Mouse (Mus musculus) erythroblast, adult 5-6 weeks (primary cell): ENCODE results near the gene Pdzk1ip1. TPM values are rescaled to one million over a fixed set of nuclear protein-coding genes. Genes with fewer than 3 reads are reported as not detected.
A peak's percentile ranks its signal among the peaks of the same experiment; 100 is the strongest.

Experiments used
- ATAC-seq: replicated peaks from 2 replicates; pipeline ENCODE4 v1.8.0; 2016; ENCODE audit warnings: moderate number of reproducible peaks, mild to moderate bottlenecking, moderate TSS enrichment, inconsistent platforms; ENCODE audit not compliant: poor library complexity, low FRiP score, severe bottlenecking
- total RNA-seq, 2 experiments: library from RNA; stranded (forward) in 1 of 2; stranded (reverse) in 1 of 2; fragments of 150-400 nt in 1 of 2; fragments of 200-764, 138-1000 nt in 1 of 2; gene quantifications; 2 replicates each; pipeline versions ENCODE4 v1.2.3 to v1.2.4; 2015 to 2017; ENCODE audit warnings: low replicate concordance in 2 of 2

The Pdzk1ip1 gene
- total RNA-seq, 2 experiments from 2014 or later, result 332 to 402 TPM

GRCm38 (mm10) chr4:115071668-115072067 lies 16.8 kb upstream of the Pdzk1ip1 start:
- ATAC-seq, result no peak

GRCm38 (mm10) chr4:115074789-115075188 lies 13.7 kb upstream of the Pdzk1ip1 start:
- ATAC-seq, result no peak

DNA sequence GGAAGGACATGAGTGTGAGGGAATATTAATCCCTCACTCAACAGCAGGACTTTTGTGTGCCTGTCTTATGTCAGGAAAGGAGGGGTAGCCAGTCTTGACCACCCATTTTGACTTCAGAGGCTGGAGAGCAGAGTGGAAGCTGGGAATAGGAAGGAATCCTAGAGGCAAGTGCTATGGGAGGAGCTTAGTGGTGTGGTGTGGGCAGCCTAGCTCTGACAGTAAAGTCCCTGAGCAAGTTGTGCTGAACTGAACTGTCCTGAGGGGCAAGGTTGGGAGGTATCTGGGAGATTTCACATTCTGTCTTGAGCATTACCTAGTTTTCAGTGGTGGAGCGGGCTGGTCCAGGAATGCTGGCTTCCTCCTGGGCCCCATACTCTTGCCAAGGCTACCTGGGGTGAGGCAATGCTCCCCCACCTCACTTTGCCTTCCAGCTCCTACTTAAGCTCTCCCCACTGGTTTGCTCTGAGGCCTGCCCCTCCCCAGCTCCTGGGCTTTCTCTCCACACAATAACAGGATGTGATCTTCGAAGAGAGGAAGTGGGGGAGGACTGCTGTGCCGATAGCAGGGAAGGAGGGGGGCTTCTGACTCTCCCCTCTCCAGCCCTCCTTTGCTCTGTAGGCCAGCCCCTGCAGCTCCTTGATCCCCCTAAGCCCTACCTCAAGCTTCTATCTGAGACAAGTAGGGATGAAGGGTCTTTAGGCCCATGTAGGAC lies 13.1 kb upstream of the Pdzk1ip1 start:
- no peak for ATAC-seq

DNA sequence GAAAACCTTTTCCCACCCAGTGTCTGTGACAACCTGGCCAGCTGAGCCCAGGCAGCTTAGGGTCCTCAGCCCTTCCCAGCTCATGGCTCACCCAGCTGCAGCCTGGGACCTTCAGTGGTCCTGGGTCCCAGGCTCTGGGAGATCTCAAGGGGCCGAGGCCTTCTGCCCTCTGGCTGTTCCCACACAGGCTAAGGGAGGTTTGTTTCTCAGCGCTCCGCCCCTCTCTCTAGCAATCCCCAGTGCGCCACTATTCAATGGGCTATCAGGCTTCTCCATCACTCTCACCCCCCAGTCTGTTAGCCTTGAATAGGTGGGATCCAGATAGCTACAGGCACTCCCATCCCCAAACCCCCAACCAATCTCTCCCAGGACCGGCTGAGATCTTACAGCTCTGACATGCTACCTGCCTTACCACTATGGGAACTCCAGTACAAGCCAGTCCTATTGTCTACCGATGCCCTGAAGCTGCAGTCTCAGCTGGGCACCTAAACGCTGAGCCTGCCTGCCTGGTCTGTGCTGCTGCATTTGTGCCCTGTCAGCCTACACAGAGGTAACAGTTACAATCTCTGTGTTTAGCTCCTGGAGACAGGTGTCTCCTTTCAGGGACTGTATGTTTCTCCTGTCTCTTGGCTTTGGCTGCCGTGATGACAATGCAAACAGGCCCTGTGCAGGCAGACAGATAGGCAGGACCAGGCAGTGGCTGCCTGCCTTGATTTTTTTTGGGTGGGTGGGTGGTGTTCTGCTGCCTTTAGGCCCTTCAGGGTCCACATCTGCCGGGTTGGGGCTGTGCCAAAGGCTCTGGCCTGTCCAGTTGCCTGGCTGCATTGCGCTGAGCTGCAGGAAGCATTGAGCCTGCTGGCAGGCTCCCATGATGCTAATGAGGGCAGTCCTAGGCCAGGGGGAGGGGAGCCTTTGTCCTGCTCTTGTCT lies 9.4 kb upstream of the Pdzk1ip1 start:
- no peak for ATAC-seq

DNA sequence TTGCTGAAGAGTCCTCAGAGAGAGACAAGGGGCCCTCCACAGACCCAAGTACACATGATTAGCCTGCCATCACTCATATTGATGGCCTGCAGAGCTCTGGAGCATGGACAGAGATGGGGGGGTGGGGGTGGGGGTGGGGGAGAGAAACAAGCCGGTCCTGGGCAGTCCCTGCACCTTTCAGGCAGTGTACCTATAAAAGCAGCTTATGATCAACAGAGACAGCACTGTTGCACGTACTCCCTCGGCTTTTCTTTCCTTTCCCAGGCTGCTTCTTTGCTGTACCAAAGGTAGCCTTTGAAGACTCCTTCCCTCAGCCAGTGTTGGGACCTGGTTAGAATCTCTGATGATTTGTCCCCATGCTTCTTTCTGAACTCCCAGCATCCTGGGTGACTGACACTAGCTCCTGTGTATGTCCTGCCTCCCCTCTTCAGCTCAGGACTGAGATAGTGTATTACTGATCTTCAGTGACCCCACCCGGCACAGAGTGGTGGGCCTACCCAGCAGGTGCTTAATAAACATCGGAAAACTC lies 8.6 kb upstream of the Pdzk1ip1 start:
- ATAC-seq, result no peak

- ATAC-seq, result no peak
Observed at GRCm38 (mm10) chr4:115083031-115083430, 5.5 kb upstream of the Pdzk1ip1 start.

- ATAC-seq, result peak; percentile 60
Observed at GRCm38 (mm10) chr4:115085522-115086095, 2.9 kb upstream of the Pdzk1ip1 start.

DNA sequence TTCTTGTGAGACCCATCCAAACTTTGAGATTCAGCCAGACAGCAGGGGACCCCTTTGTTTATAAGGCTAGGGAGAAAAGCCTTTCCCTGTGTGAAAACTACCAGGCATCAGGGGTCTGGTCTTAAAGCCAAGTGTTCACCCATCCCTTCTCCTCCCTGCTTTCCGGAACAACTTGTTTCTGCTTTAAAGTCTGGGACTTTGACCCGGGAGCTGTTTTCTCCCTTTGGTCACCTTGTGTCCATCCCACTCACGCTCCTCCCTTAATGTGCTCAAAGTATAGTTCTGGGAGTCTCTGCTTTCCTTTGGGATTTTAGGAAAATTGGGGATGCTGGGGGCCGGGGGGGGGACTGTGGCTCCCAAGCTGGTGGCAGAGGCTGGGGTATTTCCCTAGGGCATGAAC lies 2.3 kb upstream of the Pdzk1ip1 start:
- ATAC-seq, result no peak

- no peak for ATAC-seq
Observed at GRCm38 (mm10) chr4:115086763-115087415, 1.6 kb upstream of the Pdzk1ip1 start.

DNA sequence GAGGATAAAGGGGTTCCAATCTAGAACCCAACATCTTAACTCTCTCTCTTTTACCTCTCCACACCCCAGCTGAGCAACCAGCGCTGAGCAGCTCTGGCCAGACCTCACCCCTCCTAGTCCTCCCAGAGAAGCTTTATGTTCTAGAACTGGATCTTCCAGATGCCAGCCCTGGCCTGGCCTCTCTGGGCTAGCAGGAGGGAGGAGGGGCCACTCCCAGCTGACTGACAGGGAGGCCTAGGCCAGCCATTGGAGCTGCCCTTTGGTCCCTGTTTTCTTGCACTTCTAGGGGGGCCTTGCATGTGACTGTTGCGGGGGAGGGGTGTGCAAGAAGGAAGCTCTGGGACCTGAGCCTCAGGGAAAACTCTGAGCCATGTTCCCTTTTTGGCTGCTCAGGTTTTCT lies 2.1 kb downstream of the Pdzk1ip1 start:
- ATAC-seq, result peak; percentile 22; the same call in 1 of the 2 replicates

DNA sequence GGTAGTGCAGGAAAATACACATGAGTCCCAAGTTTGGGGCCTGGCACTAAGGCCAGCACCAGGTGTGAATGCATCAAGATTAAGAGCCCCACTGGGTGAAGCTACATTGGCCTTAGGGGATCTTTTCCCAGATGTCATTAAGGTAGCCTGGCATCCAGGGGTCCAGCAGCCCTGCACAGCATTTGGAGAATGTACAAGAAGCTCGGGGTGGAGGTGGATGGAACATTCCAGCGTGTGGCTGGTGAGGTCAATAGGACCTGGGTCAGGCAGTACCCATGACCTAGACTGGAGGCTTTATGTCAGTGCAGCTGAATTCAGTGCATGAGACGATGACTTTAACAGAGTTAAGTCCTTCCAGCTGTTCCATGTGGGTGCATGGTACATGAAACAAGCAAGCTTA lies 3.3 kb downstream of the Pdzk1ip1 start:
- no peak for ATAC-seq

GRCm38 (mm10) chr4:115093331-115093864 lies 4.9 kb downstream of the Pdzk1ip1 start:
- no peak for ATAC-seq

DNA sequence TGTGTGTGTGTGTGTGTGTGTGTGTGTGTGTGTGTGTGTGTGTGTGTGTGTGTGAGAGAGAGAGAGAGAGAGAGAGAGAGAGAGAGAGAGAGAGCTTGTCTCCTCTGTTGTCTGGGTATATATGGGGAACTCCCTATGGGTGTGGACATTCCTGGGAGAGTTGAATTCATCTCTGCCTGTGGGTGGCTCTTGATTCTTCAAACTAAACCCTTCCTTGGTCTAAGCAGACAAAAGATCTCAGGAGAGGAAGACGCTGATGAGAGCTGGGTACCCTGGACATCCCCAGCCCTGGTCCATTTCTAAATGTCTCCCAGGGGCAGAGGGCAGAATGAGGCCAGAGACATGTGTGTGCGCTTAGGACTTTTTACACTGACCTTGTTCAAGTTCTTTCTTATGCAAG lies 5.5 kb downstream of the Pdzk1ip1 start:
- ATAC-seq, result no peak

- ATAC-seq, result peak; percentile 80
Observed at GRCm38 (mm10) chr4:115095671-115096434, 7.3 kb downstream of the Pdzk1ip1 start.

- peak; percentile 39 for ATAC-seq
Observed at GRCm38 (mm10) chr4:115096435-115097145, 8.1 kb downstream of the Pdzk1ip1 start.

- no peak for ATAC-seq
Observed at GRCm38 (mm10) chr4:115097146-115097496, 8.6 kb downstream of the Pdzk1ip1 start.

GRCm38 (mm10) chr4:115101682-115102081 lies 13.2 kb downstream of the Pdzk1ip1 start:
- peak; percentile 67 for ATAC-seq

- ATAC-seq, result peak; percentile 50; the same call in 1 of the 2 replicates
Observed at GRCm38 (mm10) chr4:115103510-115103909, 15.0 kb downstream of the Pdzk1ip1 start.
